Comparison of ENCODE assay signal across 28 mouse cellular contexts in the genomic region with DNA sequence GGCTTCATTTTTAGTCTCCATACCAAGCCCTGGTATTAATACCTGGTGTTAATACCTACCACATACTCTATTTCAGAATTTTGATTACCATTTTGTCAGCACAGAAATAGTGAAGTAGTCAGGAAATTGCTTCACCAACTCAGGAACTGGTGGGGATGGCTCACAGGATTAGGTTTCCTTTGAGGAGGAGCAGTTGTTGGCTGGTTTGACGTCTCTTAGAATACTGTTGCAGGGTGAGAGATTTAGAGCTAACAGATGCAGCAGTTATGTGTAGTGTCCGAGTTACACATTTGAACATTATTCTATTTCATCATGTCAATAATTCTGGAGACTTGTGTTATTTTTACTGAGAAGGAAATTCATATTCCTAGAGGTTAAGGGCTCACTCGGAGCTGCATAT. TPM values are rescaled to one million over a fixed set of nuclear protein-coding genes. Genes with fewer than 3 reads are reported as not detected.
"Had no signal": no experiment of that assay in that cellular context is flagged by ENCODE, and none has a peak within 500 bp of the region (broad histone marks: within the 10 kb centered on the region; RNA-seq: fewer than 3 reads in every experiment).

No protein-coding gene starts in this region.

- H3K27ac ChIP-seq: kidney, embryonic 15.5 days; limb, embryonic 13.5 days; liver, embryonic 13.5 days; midbrain, embryonic 12.5 days; midbrain, embryonic 15.5 days had no signal

- H3K27me3 ChIP-seq: kidney, embryonic 15.5 days; limb, embryonic 13.5 days; liver, embryonic 13.5 days; midbrain, embryonic 12.5 days; midbrain, embryonic 15.5 days had no signal

- H3K9ac ChIP-seq: kidney, embryonic 15.5 days; limb, embryonic 13.5 days; liver, embryonic 13.5 days; midbrain, embryonic 12.5 days; midbrain, embryonic 15.5 days had no signal

- H3K4me2 ChIP-seq: kidney, embryonic 15.5 days; limb, embryonic 13.5 days; liver, embryonic 13.5 days; midbrain, embryonic 12.5 days; midbrain, embryonic 15.5 days had no signal

- H3K4me1 ChIP-seq: kidney, embryonic 15.5 days; limb, embryonic 13.5 days; midbrain, embryonic 12.5 days; midbrain, embryonic 15.5 days had no signal

- ATAC-seq: midbrain, embryonic 15.5 days had no signal

- H3K9me3 ChIP-seq: kidney, embryonic 15.5 days; limb, embryonic 13.5 days; liver, embryonic 13.5 days; midbrain, embryonic 12.5 days; midbrain, embryonic 15.5 days had no signal

- DNase-seq: kidney, adult 8-10 months; kidney, postnatal 10 days; kidney, postnatal 36 days; left cerebral cortex, postnatal 4 days; liver, embryonic 13.5 days; lung, adult 2 months; lung, postnatal 14 days; lung, postnatal 4 days; thymus, adult 18-20 months; thymus, postnatal 36 days had no signal

- H3K4me3 ChIP-seq: kidney, embryonic 15.5 days; limb, embryonic 13.5 days; liver, embryonic 13.5 days; midbrain, embryonic 12.5 days; midbrain, embryonic 15.5 days had no signal

- H3K36me3 ChIP-seq: kidney, embryonic 15.5 days; limb, embryonic 13.5 days; liver, embryonic 13.5 days; midbrain, embryonic 12.5 days; midbrain, embryonic 15.5 days had no signal

RNA-seq across cellular contexts. Expression of a gene that starts 56.6 kb away (rescaled TPM):
- total RNA-seq: megakaryocyte, adult 5-6 weeks had no signal

RNA-seq across cellular contexts. Expression of a gene that starts 57.4 kb away (rescaled TPM):
- total RNA-seq: layer of hippocampus, adult 8-10 months; layer of hippocampus, postnatal 14 days; left cerebral cortex, adult 8-10 months; left cerebral cortex, postnatal 14 days; left cerebral cortex, postnatal 4 days; megakaryocyte, adult 5-6 weeks had no signal
- polyA plus RNA-seq: kidney, embryonic 15.5 days; limb, embryonic 13.5 days; liver, adult 2 months; liver, embryonic 13.5 days; liver, embryonic 16.5 days; lung, adult 2 months; lung, embryonic 16.5 days; midbrain, embryonic 12.5 days; midbrain, embryonic 15.5 days; neural tube, embryonic 11.5 days; neural tube, embryonic 14.5 days; small intestine, adult 2 months; spleen, adult 2 months; stomach, embryonic 16.5 days; urinary bladder, adult 2 months had no signal
